Mouse (Mus musculus) C2C12 (cell line): ENCODE measurements around the gene Nrde2.

Source experiments
- CEBPB ChIP-seq: IDR thresholded peaks from one replicate; pipeline ENCODE4 v1.6.1; 2011; ENCODE audit warnings: low read depth, mild to moderate bottlenecking, control low read depth, moderate library complexity
- CTCF ChIP-seq: IDR thresholded peaks from one replicate; pipeline ENCODE4 v1.5.1; 2011; ENCODE audit not compliant: control insufficient read depth, insufficient read depth, insufficient read length
- FOSL1 ChIP-seq: IDR thresholded peaks from one replicate; pipeline ENCODE4 v1.8.0; 2011; ENCODE audit warnings: mild to moderate bottlenecking, low read length; ENCODE audit not compliant: poor library complexity, insufficient read depth, severe bottlenecking
- MAX ChIP-seq: IDR thresholded peaks from one replicate; pipeline ENCODE4 v1.6.1; 2011; ENCODE audit warnings: mild to moderate bottlenecking, control low read depth
- MYOD1 ChIP-seq: IDR thresholded peaks from one replicate; pipeline ENCODE4 v1.6.1; 2011; ENCODE audit warnings: low read depth; ENCODE audit not compliant: control insufficient read depth, insufficient read length
- USF1 ChIP-seq: IDR thresholded peaks from one replicate; pipeline ENCODE4 v1.6.1; 2011; ENCODE audit warnings: low read depth, mild to moderate bottlenecking, control low read depth, moderate library complexity

DNA sequence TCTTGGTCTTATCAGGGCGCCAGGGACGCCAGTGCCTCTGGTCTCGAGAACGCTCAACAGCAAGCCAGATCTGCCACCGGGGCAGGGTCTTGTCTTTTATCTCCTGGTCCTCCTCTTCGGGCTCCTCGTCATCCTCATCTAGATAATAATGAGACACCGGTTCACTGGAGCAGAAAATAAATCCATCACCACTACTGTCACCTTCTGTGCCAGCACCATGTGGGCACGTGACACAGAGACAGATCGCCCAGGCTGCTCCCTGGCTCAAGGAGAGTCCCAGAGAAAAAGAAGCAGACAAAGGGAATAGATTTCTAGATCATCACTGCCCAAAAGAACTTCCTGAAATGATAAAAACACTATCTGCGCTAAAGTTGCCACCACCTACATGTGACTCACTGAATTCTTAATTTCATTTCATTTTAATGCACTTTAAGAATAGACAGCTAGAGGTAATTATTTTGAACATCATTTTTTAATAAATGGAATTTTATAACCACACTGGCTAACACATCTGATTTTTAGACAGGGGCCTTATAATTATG is 25.0 kb downstream of the Nrde2 start:
- TF ChIP-seq MAX: no peak
- no peak for TF ChIP-seq CTCF
- TF ChIP-seq MYOD1: no peak
- TF ChIP-seq USF1: peak; percentile 9
- no peak for TF ChIP-seq FOSL1
- TF ChIP-seq CEBPB: no peak
